Mouse (Mus musculus): ENCODE data around the gene Urgcp.

Gene Urgcp

GRCm38 (mm10) chr11:5782199-5782944 is 20.2 kb upstream of the Urgcp start:
- DNase-seq = no peak

GRCm38 (mm10) chr11:5780035-5780499 is 17.9 kb upstream of the Urgcp start:
- DNase-seq = no peak

- no peak for DNase-seq
These were observed 16.3 kb upstream of the Urgcp start for GRCm38 (mm10) chr11:5778481-5778880.

GRCm38 (mm10) chr11:5766019-5766418 is 3.8 kb upstream of the Urgcp start:
- no peak for DNase-seq

- DNase-seq = no peak
These were observed 432 bp upstream of the Urgcp start for GRCm38 (mm10) chr11:5762633-5762982.

- peak; percentile 52 for DNase-seq
These were observed 8.4 kb downstream of the Urgcp start for GRCm38 (mm10) chr11:5753755-5754154.

- DNase-seq = no peak
These were observed 17.2 kb downstream of the Urgcp start for GRCm38 (mm10) chr11:5744951-5745350.

- no peak for DNase-seq
These were observed 20.1 kb downstream of the Urgcp start for GRCm38 (mm10) chr11:5742106-5742505.

- peak; percentile 80 for DNase-seq
These were observed 21.1 kb downstream of the Urgcp start for GRCm38 (mm10) chr11:5740965-5741627.

- peak; percentile 68 for DNase-seq
These were observed 21.6 kb downstream of the Urgcp start for GRCm38 (mm10) chr11:5740599-5740964.

GRCm38 (mm10) chr11:5739846-5740245 is 22.3 kb downstream of the Urgcp start:
- DNase-seq = no peak

GRCm38 (mm10) chr11:5738888-5739632 is 23.1 kb downstream of the Urgcp start:
- no peak for DNase-seq

GRCm38 (mm10) chr11:5737137-5737536 is 25.0 kb downstream of the Urgcp start:
- no peak for DNase-seq

- DNase-seq = no peak
These were observed 27.9 kb downstream of the Urgcp start for GRCm38 (mm10) chr11:5734323-5734722.

- DNase-seq = peak; percentile 82
These were observed 29.8 kb downstream of the Urgcp start for GRCm38 (mm10) chr11:5732401-5732800.

GRCm38 (mm10) chr11:5729582-5729981 is 32.6 kb downstream of the Urgcp start:
- DNase-seq = no peak

- no peak for DNase-seq
These were observed 43.4 kb downstream of the Urgcp start for GRCm38 (mm10) chr11:5718611-5719354.

- no peak for DNase-seq
These were observed 45.1 kb downstream of the Urgcp start for GRCm38 (mm10) chr11:5716938-5717705.

- DNase-seq = no peak
These were observed 45.9 kb downstream of the Urgcp start for GRCm38 (mm10) chr11:5716246-5716645.

- no peak for DNase-seq
These were observed 46.5 kb downstream of the Urgcp start, which contains the start of gene Mrps24 for GRCm38 (mm10) chr11:5715630-5716105. TSS of gene Mrps24 (minus strand) at chr11:5715680.

GRCm38 (mm10) chr11:5715179-5715578 is 47.0 kb downstream of the Urgcp start:
- DNase-seq = no peak

All from retina, postnatal 1 day (tissue).